Mouse (Mus musculus) MEL (cell line): ENCODE results near the gene Nr2f1.

Experiments
- CTCF ChIP-seq, 3 experiments: IDR thresholded peaks in 2 of 3; conservative IDR thresholded peaks in 1 of 3; 2 replicates each; pipeline ENCODE4 v1.5.1; 2011 to 2012; ENCODE audit warnings: low read length in 3 of 3, low read depth in 2 of 3, mild to moderate bottlenecking in 2 of 3, improper control_type of control experiment in 1 of 3, inconsistent platforms in 1 of 3, mixed read lengths in 1 of 3, moderate library complexity in 1 of 3; ENCODE audit not compliant: control insufficient read depth in 1 of 3, insufficient read depth in 1 of 3, poor library complexity in 1 of 3, severe bottlenecking in 1 of 3
- MAX ChIP-seq: IDR thresholded peaks from 2 replicates; pipeline ENCODE4 v1.6.1; 2011; ENCODE audit warnings: low read length, improper control_type of control experiment
- MAZ ChIP-seq: IDR thresholded peaks from 2 replicates; pipeline ENCODE4 v1.6.1; 2012; ENCODE audit warnings: low read depth, mild to moderate bottlenecking, inconsistent platforms, low read length, improper control_type of control experiment
- NELFE ChIP-seq: IDR thresholded peaks from 2 replicates; pipeline ENCODE4 v1.6.1; 2011; ENCODE audit warnings: low read depth, low read length, improper control_type of control experiment
- POLR2A ChIP-seq, 2 experiments: IDR thresholded peaks; 2 replicates each; pipeline ENCODE4 v1.6.1; 2011 to 2012; ENCODE audit warnings: low read length in 2 of 2, mild to moderate bottlenecking in 2 of 2, control low read depth in 1 of 2, improper control_type of control experiment in 1 of 2, low read depth in 1 of 2, moderate library complexity in 1 of 2; ENCODE audit not compliant: control insufficient read depth in 1 of 2, insufficient read depth in 1 of 2, poor library complexity in 1 of 2
- POLR2AphosphoS2 ChIP-seq: IDR thresholded peaks from 2 replicates; pipeline ENCODE4 v1.6.1; 2011; ENCODE audit warnings: low read length, improper control_type of control experiment
- RAD21 ChIP-seq: IDR thresholded peaks from 2 replicates; pipeline ENCODE4 v1.6.1; 2011; ENCODE audit warnings: mild to moderate bottlenecking, low read depth, low read length, improper control_type of control experiment
- RCOR1 ChIP-seq: IDR thresholded peaks from 2 replicates; pipeline ENCODE4 v1.6.1; 2012; ENCODE audit warnings: low read depth, mild to moderate bottlenecking, inconsistent platforms, low read length, improper control_type of control experiment
- TAL1 ChIP-seq: IDR thresholded peaks from 2 replicates; pipeline ENCODE4 v1.6.1; 2012; ENCODE audit warnings: mild to moderate bottlenecking, inconsistent platforms, low read length, moderate library complexity, mixed read lengths
- TCF12 ChIP-seq: IDR thresholded peaks from 2 replicates; pipeline ENCODE4 v1.6.1; 2014; ENCODE audit warnings: low read depth, mild to moderate bottlenecking, inconsistent platforms, low read length, improper control_type of control experiment, moderate library complexity
- USF1 ChIP-seq: IDR thresholded peaks from 2 replicates; pipeline ENCODE4 v1.6.1; 2014; ENCODE audit warnings: low read depth, mild to moderate bottlenecking, inconsistent platforms, low read length, improper control_type of control experiment, moderate library complexity
- ZC3H11A ChIP-seq: IDR thresholded peaks from 2 replicates; pipeline ENCODE4 v1.6.1; 2012; ENCODE audit warnings: low read depth, mild to moderate bottlenecking, inconsistent platforms, low read length, improper control_type of control experiment
- ZMIZ1 ChIP-seq: IDR thresholded peaks from 2 replicates; pipeline ENCODE4 v1.6.1; 2012; ENCODE audit warnings: low read depth, mild to moderate bottlenecking, inconsistent platforms, low read length, improper control_type of control experiment, moderate library complexity
- ZNF384 ChIP-seq: IDR thresholded peaks from 2 replicates; pipeline ENCODE4 v1.6.1; 2012; ENCODE audit warnings: low read depth, mild to moderate bottlenecking, inconsistent platforms, low read length, improper control_type of control experiment

DNA sequence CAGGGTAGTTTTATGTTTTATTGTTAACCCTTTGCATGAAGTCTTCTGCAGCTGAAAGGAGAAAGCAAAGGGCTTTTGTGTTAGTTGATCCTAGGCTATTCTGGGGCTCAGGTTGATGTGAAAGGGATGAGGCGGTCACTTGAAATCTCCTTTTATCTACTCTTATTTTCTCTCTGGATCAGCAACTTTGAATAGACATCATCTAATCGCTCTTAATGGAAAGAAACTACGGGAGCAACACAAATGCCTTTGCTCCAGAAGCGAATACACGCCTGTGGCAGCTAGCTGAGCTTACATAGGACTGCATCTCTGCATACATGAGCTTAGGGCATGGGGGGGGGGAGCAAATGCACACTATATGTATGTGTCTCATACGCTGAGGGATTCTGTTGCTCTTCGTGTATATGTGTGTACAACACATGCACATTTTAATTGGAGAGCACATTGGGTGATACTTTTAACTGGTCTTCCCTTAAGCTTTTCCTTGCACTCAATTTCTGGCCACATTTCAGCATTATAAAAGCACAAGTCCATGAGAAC is 7.4 kb upstream of the Nr2f1 start:
- TF ChIP-seq POLR2A (IDR thresholded peaks at IDR 0.05; ENCODE audit: control insufficient read depth in 1 of 2, insufficient read depth in 1 of 2, low read depth in 1 of 2, low read length in 2 of 2, poor library complexity in 1 of 2) (no peak), POLR2AphosphoS2 (no peak), MAZ (no peak), ZMIZ1 (no peak), ZC3H11A (no peak), USF1 (no peak), TCF12 (no peak), CTCF (IDR thresholded peaks at IDR 0.05 in 2 of 3, conservative IDR thresholded peaks at IDR 0.05 in 1 of 3; ENCODE audit: control insufficient read depth in 1 of 3, insufficient read depth in 1 of 3, low read depth in 2 of 3, low read length in 3 of 3, poor library complexity in 1 of 3, severe bottlenecking in 1 of 3) (no peak), ZNF384 (no peak), TAL1 (no peak), NELFE (no peak), MAX (no peak), RAD21 (no peak), RCOR1 (no peak)
